Mouse (Mus musculus): Measurements from ENCODE around the gene Padi1. TPM values are rescaled to one million over a fixed set of nuclear protein-coding genes. Genes with fewer than 3 reads are reported as not detected.

Gene Padi1
- polyA plus RNA-seq, 1 experiment from 2014 or later: not detected

DNA sequence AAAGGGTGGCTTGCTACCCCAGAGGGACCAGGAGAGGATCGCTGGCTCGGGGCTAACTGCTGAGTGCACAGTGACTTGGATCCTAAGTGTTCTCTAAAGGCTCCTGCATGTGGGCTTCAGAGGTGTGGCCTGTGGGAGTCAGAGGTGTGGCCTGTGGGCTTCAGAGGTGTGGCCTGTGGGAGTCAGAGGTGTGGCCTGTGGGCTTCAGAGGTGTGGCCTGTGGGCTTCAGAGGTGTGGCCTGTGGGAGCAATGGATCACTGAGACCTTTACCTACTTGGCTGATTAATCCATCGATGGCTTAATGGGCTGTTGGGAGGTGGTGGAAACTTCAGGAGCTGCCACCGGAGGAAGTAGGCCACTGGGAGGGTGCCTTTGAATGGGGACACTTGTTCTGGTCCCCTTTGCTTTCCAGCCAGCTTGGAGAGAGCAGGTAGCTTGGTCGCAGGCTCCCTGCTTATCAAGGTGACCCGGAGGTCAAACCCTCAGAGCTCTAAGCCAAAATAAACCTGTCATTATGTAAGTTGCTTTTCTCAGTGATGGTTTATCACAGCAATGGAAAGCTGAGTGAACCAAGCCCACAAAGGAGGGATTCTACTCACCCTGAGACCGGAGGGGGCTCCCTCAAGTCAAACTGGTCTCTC is 14.7 kb upstream of the Padi1 start:
- Histone ChIP-seq H3K4me2 (no peak overlapping the region), H3K27me3 (0 out of 2 replicates have a peak, but pooled peaks cover 10% of the 10 kb centered on the region), H3K4me1 (replicated peaks) (no peaks in the 10 kb centered on the region), H3K27ac (no peak overlapping the region), H3K9me3 (no peaks in the 10 kb centered on the region), H3K36me3 (no peaks in the 10 kb centered on the region), H3K9ac (no peak overlapping the region), H3K4me3 (no peak overlapping the region)
- WGBS: 57% methylated on average over 7 of the region's 7 CpGs
- no peak for ATAC-seq (ENCODE audit: low FRiP score)

DNA sequence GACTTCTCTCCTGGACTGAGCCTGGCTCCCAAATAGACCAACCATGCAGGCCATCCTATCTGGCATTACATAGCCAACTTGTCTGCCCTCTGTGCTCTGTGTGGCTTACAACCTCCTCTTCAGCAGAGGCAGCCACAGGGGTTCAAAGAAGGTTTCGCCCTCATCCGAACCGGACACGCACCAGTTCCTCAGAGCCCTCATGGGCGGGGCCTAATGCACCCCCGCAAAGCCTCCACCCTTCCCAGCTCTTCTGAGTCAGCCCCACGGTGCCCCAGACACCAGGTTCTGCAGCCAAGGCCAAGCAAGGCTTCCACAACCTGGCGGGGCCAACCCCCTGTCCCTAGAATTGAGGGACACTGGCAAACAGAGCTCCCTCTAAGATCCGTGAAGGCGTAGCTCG is 13.7 kb upstream of the Padi1 start:
- no peak for ATAC-seq (ENCODE audit: low FRiP score)
- 84% methylated on average over 11 of the region's 11 CpGs for WGBS
- H3K4me2 ChIP-seq: no peak overlapping the region

DNA sequence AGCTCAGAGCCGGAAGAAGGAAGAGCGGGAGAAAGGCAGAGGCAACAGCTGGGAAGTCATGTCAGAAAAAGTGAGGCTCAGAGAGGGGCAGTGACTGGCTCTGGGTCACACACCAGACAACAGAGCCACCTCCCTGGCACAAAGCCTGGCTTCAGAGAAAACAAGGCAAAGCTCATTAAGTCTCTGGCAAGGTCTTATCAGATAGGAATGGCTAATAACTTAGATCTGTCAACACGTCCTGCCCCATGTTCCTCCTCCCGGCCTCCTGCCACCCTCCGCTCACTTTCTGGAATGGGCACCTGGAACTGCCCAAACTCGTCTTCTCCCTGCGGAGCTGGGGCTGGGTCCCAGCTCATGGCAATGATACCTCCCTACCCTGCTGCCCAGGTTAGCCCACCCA is 12.2 kb upstream of the Padi1 start:
- WGBS: 94% methylated on average over 7 of the region's 7 CpGs
- no peak for ATAC-seq (ENCODE audit: low FRiP score)
- H3K36me3 ChIP-seq: no peaks in the 10 kb centered on the region
- H3K4me2 ChIP-seq: no peak overlapping the region
- no peak overlapping the region for H3K4me3 ChIP-seq
- H3K27me3 ChIP-seq: 0 out of 2 replicates have a peak, but pooled peaks cover 6% of the 10 kb centered on the region
- H3K9me3 ChIP-seq: no peaks in the 10 kb centered on the region
- H3K9ac ChIP-seq: no peak overlapping the region
- peaks cover 11% of the 10 kb centered on the region; the same call in 1 of the 2 replicates for H3K4me1 ChIP-seq (replicated peaks)
- H3K27ac ChIP-seq: no peak overlapping the region

More for the DNA sequence above, 13.7 kb upstream of the Padi1 start:
- Histone ChIP-seq H3K27me3 (0 out of 2 replicates have a peak, but pooled peaks cover 10% of the 10 kb centered on the region), H3K27ac (no peak overlapping the region), H3K36me3 (no peaks in the 10 kb centered on the region), H3K9me3 (no peaks in the 10 kb centered on the region), H3K4me1 (replicated peaks) (peaks cover 3% of the 10 kb centered on the region; the same call in 1 of the 2 replicates), H3K4me3 (no peak overlapping the region), H3K9ac (no peak overlapping the region)

DNA sequence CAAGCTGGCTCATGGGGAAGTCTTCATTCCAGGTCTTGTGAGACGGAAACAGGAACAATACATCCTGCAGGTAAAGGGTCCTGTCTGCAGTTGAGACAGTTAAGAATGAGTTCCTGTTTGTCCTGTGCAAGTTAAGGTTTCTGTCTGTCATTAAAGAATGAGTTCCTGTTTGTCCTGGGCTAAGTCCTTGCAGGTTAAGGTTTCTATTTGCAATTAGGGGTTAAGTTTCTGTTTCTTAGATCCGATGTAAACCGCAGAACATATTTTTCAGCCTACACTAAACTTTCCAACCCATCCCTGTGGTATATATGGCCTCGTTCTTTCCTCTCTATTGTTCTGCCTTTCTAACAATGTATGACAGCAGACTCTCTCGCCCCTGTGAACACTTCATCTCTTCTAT is 11.5 kb upstream of the Padi1 start:
- WGBS: 87% methylated on average over 5 of the region's 5 CpGs
- H3K9ac ChIP-seq: no peak overlapping the region
- H3K27ac ChIP-seq: no peak overlapping the region
- no peak overlapping the region for H3K4me3 ChIP-seq
- H3K36me3 ChIP-seq: no peaks in the 10 kb centered on the region
- peaks cover 11% of the 10 kb centered on the region; the same call in 1 of the 2 replicates for H3K4me1 ChIP-seq (replicated peaks)
- H3K4me2 ChIP-seq: no peak overlapping the region
- H3K27me3 ChIP-seq: 0 out of 2 replicates have a peak, but pooled peaks cover 6% of the 10 kb centered on the region
- no peaks in the 10 kb centered on the region for H3K9me3 ChIP-seq
- ATAC-seq (ENCODE audit: low FRiP score): no peak

DNA sequence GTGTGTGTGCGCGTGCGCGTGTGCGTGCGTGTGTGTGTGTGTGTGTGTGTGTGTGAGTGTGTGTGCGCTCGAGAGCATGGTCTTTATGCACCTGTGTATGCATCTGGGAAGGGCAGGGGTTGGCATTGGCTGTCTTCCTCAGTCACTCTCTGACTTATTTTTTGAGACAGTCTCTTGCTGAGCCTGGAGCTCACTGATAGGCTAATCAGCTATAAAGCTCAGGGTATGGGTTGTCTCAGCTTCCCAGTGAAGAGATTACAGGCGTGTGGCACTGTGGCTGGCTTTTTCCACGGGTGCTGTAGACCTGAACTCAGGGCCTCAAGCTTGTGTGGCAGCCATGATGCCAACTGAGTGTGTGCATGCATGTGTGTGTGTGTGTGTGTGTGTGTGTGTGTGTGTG is 9.6 kb upstream of the Padi1 start:
- Histone ChIP-seq H3K4me2 (no peak overlapping the region), H3K4me1 (replicated peaks) (peaks cover 11% of the 10 kb centered on the region; the same call in 1 of the 2 replicates), H3K9ac (no peak overlapping the region), H3K27ac (no peak overlapping the region), H3K9me3 (no peaks in the 10 kb centered on the region), H3K4me3 (no peak overlapping the region), H3K36me3 (no peaks in the 10 kb centered on the region), H3K27me3 (0 out of 2 replicates have a peak, but pooled peaks cover 6% of the 10 kb centered on the region)
- ATAC-seq (ENCODE audit: low FRiP score): no peak
- 92% methylated on average over 10 of the region's 10 CpGs for WGBS

DNA sequence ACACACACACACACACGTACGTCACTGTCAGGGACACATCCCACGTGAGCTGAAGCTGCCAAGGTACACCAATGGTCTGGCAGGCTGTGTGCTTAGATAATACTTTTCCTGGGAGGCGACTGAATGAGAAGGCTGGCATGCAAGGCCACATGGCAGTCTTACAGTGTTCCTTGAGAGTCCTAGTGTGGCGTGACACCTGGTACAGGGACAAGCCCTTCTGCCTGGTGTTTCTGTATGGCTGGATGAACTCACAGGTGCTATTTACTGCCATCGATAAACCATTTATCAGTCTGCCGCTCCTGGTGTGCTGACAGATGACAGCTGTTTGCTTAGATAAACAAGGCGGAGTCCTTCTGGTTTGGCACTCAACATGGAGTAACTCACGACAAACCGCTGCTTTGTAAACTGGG is 8.9 kb upstream of the Padi1 start:
- H3K27me3 ChIP-seq: 0 out of 2 replicates have a peak, but pooled peaks cover 6% of the 10 kb centered on the region
- ATAC-seq (ENCODE audit: low FRiP score): no peak
- H3K4me2 ChIP-seq: no peak overlapping the region
- 69% methylated on average over 10 of the region's 10 CpGs for WGBS
- no peaks in the 10 kb centered on the region for H3K36me3 ChIP-seq
- peaks cover 11% of the 10 kb centered on the region; the same call in 1 of the 2 replicates for H3K4me1 ChIP-seq (replicated peaks)
- H3K4me3 ChIP-seq: no peak overlapping the region
- no peak overlapping the region for H3K9ac ChIP-seq
- no peak overlapping the region for H3K27ac ChIP-seq
- H3K9me3 ChIP-seq: no peaks in the 10 kb centered on the region

DNA sequence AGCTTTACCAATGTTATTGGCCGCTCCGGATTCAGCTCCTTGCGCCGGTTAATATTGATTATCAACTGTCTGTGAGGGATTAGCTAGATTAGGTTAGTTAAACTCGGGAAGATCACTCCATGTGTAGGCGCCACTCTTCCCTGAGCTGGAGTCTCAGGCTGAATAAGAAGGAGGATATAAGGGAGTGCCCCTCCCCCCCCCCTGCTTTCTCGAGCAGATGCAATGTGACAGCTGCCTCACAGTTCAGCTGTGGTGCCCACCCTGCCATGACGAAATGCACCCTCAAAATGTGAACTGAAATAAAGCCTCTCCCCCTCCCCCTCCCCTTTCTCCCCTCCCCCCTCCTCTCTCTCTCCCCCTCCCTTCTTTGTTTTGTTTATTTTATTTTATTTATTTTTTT is 8.0 kb upstream of the Padi1 start:
- WGBS: 55% methylated on average over 8 of the region's 8 CpGs
- Histone ChIP-seq H3K9me3 (no peaks in the 10 kb centered on the region), H3K27me3 (0 out of 2 replicates have a peak, but pooled peaks cover 6% of the 10 kb centered on the region), H3K4me2 (no peak overlapping the region), H3K36me3 (no peaks in the 10 kb centered on the region), H3K4me3 (no peak overlapping the region), H3K27ac (no peak overlapping the region), H3K9ac (no peak overlapping the region), H3K4me1 (replicated peaks) (peaks cover 11% of the 10 kb centered on the region; the same call in 1 of the 2 replicates)
- ATAC-seq (ENCODE audit: low FRiP score): no peak

DNA sequence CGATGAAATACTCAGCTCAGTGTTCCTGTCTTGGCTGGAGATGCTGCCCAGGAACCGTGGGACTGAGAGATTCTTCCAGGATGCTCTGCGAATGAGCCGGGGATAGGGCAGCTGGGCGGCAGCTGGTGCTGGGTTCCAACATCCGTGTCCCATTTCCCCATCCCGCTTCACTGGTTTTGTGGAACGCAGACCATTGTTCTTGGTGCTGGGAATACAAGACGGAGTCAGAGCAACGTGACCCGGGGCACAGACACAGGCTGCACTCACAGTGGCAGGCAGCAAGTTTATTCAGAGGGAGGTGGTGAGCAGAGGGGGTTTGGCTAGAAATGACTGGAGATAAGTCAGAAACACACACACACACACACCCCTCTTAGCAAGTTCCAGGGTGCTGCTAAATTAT is 3.7 kb upstream of the Padi1 start:
- 54% methylated on average over 11 of the region's 11 CpGs for WGBS
- ATAC-seq (ENCODE audit: low FRiP score): no peak
- Histone ChIP-seq H3K27me3 (no peaks in the 10 kb centered on the region), H3K4me2 (no peak overlapping the region), H3K9me3 (no peaks in the 10 kb centered on the region), H3K4me3 (no peak overlapping the region), H3K9ac (no peak overlapping the region), H3K27ac (no peak overlapping the region), H3K4me1 (replicated peaks) (peaks cover 23% of the 10 kb centered on the region), H3K36me3 (no peaks in the 10 kb centered on the region)

DNA sequence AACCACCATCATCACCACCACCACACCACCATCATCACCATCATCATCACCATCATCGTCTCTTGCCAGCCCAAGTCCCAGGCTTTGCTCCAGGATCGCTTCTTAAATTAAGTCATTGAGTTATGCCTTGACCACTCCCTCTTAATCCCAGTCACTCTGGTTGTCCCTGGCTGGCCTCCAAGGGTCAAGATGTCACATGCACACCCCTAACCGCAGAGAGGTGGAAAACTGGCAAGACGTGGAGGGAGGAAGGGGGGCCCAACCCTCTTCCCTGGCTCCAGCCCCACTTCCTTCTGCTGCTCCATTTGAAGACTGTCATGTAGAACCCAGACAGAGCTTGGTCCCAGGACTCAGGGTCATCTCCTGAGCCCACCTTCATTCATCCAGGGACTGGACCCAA is 587 bp downstream of the Padi1 start:
- H3K27me3 ChIP-seq: no peaks in the 10 kb centered on the region
- no peaks in the 10 kb centered on the region for H3K36me3 ChIP-seq
- H3K4me3 ChIP-seq: no peak overlapping the region
- H3K27ac ChIP-seq: no peak overlapping the region
- H3K4me1 ChIP-seq (replicated peaks): peaks cover 20% of the 10 kb centered on the region
- H3K4me2 ChIP-seq: no peak overlapping the region
- no peaks in the 10 kb centered on the region for H3K9me3 ChIP-seq
- WGBS: 81% methylated on average over 4 of the region's 4 CpGs
- ATAC-seq (ENCODE audit: low FRiP score): no peak
- no peak overlapping the region for H3K9ac ChIP-seq

DNA sequence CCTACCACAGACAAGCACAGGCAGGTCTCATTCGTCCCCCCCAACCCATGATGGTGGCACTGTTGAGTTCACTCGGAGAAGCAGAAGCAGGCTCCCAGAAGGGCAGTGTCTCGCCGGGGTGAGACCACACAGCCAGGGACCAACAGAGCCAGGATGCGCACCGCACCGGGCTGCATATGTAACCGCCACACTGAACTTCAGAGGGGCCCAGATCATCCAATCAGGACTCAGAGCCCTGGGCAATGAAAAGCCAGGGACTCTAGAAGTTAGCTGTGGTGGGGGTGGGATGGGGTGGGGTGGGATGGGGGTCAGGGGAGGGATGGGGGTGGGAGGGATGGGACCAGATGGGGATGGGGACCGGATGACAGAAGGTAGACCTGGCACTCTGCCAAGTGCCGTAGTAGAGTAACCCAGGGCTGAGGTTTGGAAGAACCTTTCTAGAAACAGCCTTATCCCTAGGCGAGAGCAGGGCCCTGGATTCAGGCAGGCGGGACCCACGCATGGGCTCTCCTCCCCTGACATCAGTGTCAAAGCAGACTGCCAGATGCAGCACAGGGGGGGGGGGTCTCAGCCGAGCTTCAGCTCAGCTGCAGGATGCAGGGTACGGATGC is 1.8 kb downstream of the Padi1 start:
- ATAC-seq (ENCODE audit: low FRiP score): no peak
- H3K36me3 ChIP-seq: no peaks in the 10 kb centered on the region
- H3K4me3 ChIP-seq: no peak overlapping the region
- H3K9me3 ChIP-seq: no peaks in the 10 kb centered on the region
- no peak overlapping the region for H3K9ac ChIP-seq
- no peak overlapping the region for H3K4me2 ChIP-seq
- peaks cover 20% of the 10 kb centered on the region for H3K4me1 ChIP-seq (replicated peaks)
- H3K27ac ChIP-seq: no peak overlapping the region
- H3K27me3 ChIP-seq: no peaks in the 10 kb centered on the region
- WGBS: 51% methylated on average over 15 of the region's 15 CpGs

DNA sequence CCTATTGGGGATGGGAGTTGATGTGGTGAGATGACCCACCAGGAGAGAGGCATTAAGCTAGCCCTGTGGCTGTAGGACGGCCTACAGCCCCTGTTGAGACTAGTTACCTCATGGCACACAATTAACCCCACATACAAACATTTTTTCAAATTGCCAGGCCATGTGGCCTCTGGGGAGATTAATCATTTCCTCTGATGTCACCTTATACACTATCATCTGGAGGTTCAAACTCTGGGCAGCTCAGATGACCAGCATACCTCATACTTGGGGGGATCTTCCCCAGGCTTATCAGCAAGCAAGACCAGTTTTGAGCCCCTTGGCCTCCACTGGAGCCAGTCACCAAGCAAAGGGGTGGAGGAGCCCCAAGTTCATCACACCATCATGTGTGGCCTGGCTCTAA is 2.7 kb downstream of the Padi1 start:
- Histone ChIP-seq H3K9ac (no peak overlapping the region), H3K4me2 (no peak overlapping the region), H3K4me1 (replicated peaks) (peaks cover 20% of the 10 kb centered on the region), H3K9me3 (no peaks in the 10 kb centered on the region), H3K4me3 (no peak overlapping the region), H3K27ac (no peak overlapping the region), H3K27me3 (0 out of 2 replicates have a peak, but pooled peaks cover 3% of the 10 kb centered on the region), H3K36me3 (no peaks in the 10 kb centered on the region)
- WGBS: 75% methylated on average over 1 of the region's 1 CpGs
- no peak for ATAC-seq (ENCODE audit: low FRiP score)

DNA sequence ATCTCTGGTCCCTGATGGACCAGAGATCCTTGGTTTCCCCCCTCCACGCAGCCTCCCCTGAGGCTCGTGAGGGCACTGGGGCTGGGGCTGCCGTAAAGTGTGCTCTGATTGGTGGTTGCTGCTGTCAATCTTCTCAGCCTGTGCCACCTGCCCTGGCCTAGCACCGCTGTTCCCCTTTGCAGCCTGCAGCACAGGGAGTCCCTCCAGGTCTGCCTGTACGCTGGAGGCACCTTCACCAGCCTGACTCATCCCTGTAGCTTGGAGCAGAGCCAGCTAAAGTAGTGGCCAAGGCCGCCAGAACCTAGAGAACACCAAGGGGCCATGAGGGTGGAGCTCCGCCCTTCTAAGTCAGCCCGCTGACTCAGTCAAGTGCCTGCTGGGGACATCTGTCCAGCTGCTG is 7.7 kb downstream of the Padi1 start:
- no peak overlapping the region for H3K27ac ChIP-seq
- H3K9me3 ChIP-seq: no peaks in the 10 kb centered on the region
- H3K36me3 ChIP-seq: no peaks in the 10 kb centered on the region
- no peak overlapping the region for H3K4me3 ChIP-seq
- H3K4me2 ChIP-seq: no peak overlapping the region
- 0 out of 2 replicates have a peak, but pooled peaks cover 16% of the 10 kb centered on the region for H3K27me3 ChIP-seq
- 26% methylated on average over 8 of the region's 8 CpGs for WGBS
- ATAC-seq (ENCODE audit: low FRiP score): no peak
- no peak overlapping the region for H3K9ac ChIP-seq
- H3K4me1 ChIP-seq (replicated peaks): peaks cover 39% of the 10 kb centered on the region
